8 mouse cellular contexts compared by ENCODE assay signal in the genomic region with DNA sequence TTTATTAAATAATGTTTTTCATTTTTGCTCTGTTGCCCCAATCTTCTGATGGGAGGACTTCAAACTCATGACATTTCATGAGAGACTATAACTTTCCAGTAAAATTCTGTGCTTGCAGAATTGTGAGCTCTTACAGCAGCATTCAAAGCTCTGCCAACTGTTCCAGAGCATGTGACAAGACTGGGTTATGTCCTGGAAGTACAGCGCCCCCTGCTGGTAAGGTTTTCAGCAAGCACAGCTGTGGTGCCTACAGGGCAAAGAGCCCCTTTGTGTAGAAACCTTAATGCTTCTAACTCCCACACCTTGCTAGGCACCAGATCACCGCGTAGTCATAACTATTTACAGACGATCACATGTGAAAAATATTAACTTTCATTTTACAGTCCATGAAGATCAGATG.
DNase-seq lines count a peak whose midpoint lies in the region; ATAC-seq and TF ChIP-seq lines count a peak whose summit lies in the region.

No protein-coding gene starts in this region.

- H3K4me2 ChIP-seq in heart, postnatal 0 days (ENCODE audit: low read depth, low read length): no peak overlapping the region
- no peak overlapping the region for H3K4me2 ChIP-seq in liver, postnatal 0 days (ENCODE audit: low read depth, low read length)

- H3K4me3 ChIP-seq in bone marrow, adult 2 months (replicated peaks; ENCODE audit: control insufficient read depth, low read depth, low read length): no peak overlapping the region
- no peak overlapping the region for H3K4me3 ChIP-seq in heart, postnatal 0 days (ENCODE audit: low read depth, low read length)
- H3K4me3 ChIP-seq in liver, postnatal 0 days (ENCODE audit: low read depth, low read length): no peak overlapping the region

- no peak for TF ChIP-seq POLR2A in bone marrow, adult 2 months (IDR thresholded peaks at IDR 0.05; ENCODE audit: borderline replicate concordance, control insufficient read depth, low read depth, low read length)

- peak; percentile 53; the same call in 1 of the 2 replicates for ATAC-seq in heart, postnatal 0 days (ENCODE audit: insufficient read depth, low read depth)
- 0 out of 2 replicates have a peak, but pooled peaks have one; percentile 41 for ATAC-seq in liver, postnatal 0 days

- no peak for TF ChIP-seq EP300 in heart, postnatal 0 days (IDR thresholded peaks at IDR 0.05; ENCODE audit: low read depth)
- no peak for TF ChIP-seq EP300 in liver, postnatal 0 days (IDR thresholded peaks at IDR 0.05; ENCODE audit: low read depth)

- no peak overlapping the region for H3K9ac ChIP-seq in heart, postnatal 0 days (replicated peaks; ENCODE audit: low read depth, low read length)
- H3K9ac ChIP-seq in liver, postnatal 0 days (replicated peaks): no peak overlapping the region

- H3K4me1 ChIP-seq in bone marrow, adult 2 months (ENCODE audit: control insufficient read depth, insufficient read depth, low read length): no peaks in the 10 kb centered on the region
- H3K4me1 ChIP-seq in heart, postnatal 0 days (ENCODE audit: control insufficient read depth, insufficient read depth): no peaks in the 10 kb centered on the region
- H3K4me1 ChIP-seq in liver, postnatal 0 days (ENCODE audit: insufficient read depth): no peaks in the 10 kb centered on the region

- 28% methylated on average over 4 of the region's 4 CpGs for WGBS in bone marrow, adult 2 months
- 33% methylated on average over 4 of the region's 4 CpGs for WGBS in heart, postnatal 0 days
- 33% methylated on average over 4 of the region's 4 CpGs for WGBS in liver, postnatal 0 days (ENCODE audit: insufficient replicate concordance)

- H3K27ac ChIP-seq in bone marrow, adult 2 months (ENCODE audit: control insufficient read depth, insufficient read depth, low read depth, low read length, poor library complexity): no peak overlapping the region
- H3K27ac ChIP-seq in heart, postnatal 0 days (ENCODE audit: low read depth): no peak overlapping the region
- no peak overlapping the region for H3K27ac ChIP-seq in liver, postnatal 0 days (ENCODE audit: low read depth)

- peak; percentile 65 for TF ChIP-seq CTCF in bone marrow, adult 2 months (IDR thresholded peaks at IDR 0.05; ENCODE audit: control insufficient read depth, insufficient read depth, low read length)
- TF ChIP-seq CTCF in heart, postnatal 0 days (IDR thresholded peaks at IDR 0.05; ENCODE audit: low read depth): peak; percentile 82
- peak; percentile 86 for TF ChIP-seq CTCF in liver, postnatal 0 days (IDR thresholded peaks at IDR 0.05; ENCODE audit: low read depth)

- peak; percentile 60 for DNase-seq in B cell, adult 2 months
- peak; percentile 11 for DNase-seq in fibroblast of lung, adult 2 months (ENCODE audit: low read depth)
- DNase-seq in heart, postnatal 0 days (ENCODE audit: low spot score): peak; percentile 57
- peak; percentile 79 to 91 for DNase-seq in kidney, postnatal 36 days
- DNase-seq in liver, postnatal 0 days: peak; percentile 80
- peak; percentile 77 for DNase-seq in ovary, postnatal 36 days (ENCODE audit: low spot score)
- peak; percentile 5 to 65 for DNase-seq in thymus, postnatal 10 days (ENCODE audit: low spot score in 2 of 2)

- H3K27me3 ChIP-seq in heart, postnatal 0 days (ENCODE audit: control insufficient read depth, insufficient read depth, low read length): no peaks in the 10 kb centered on the region
- H3K27me3 ChIP-seq in liver, postnatal 0 days (ENCODE audit: insufficient read depth, low read length): no peaks in the 10 kb centered on the region

- H3K36me3 ChIP-seq in heart, postnatal 0 days (replicated peaks; ENCODE audit: control insufficient read depth, insufficient read depth, low read length): no peaks in the 10 kb centered on the region
- no peaks in the 10 kb centered on the region for H3K36me3 ChIP-seq in liver, postnatal 0 days (replicated peaks; ENCODE audit: insufficient read depth, low read length)

- H3K9me3 ChIP-seq in heart, postnatal 0 days (replicated peaks; ENCODE audit: control insufficient read depth, low read length): no peaks in the 10 kb centered on the region
- no peaks in the 10 kb centered on the region for H3K9me3 ChIP-seq in liver, postnatal 0 days (ENCODE audit: low read length)

Comparison
In these comparisons a context has a peak if more than half of its experiments do, and no peak if none do; other contexts are left out.
1. DNase-seq: peak in every context shown above with its lines; median percentile 85 in kidney, postnatal 36 days; 80 in liver, postnatal 0 days; 77 in ovary, postnatal 36 days; 60 in B cell, adult 2 months; 57 in heart, postnatal 0 days; 35 in thymus, postnatal 10 days; 11 in fibroblast of lung, adult 2 months.